Mouse (Mus musculus): ENCODE measurements around the gene Fkbp8.
"Not testable (repeated sequence)": the region's sequence is repeated elsewhere in the genome, so short reads cannot be mapped to it uniquely, and the experiment has no call there.

Fkbp8 gene

GRCm38 (mm10) chr8:70501820-70502529 lies 25.5 kb upstream of the Fkbp8 start:
- DNase-seq (ENCODE audit: low read depth, low spot score): no peak

GRCm38 (mm10) chr8:70502540-70502939 lies 25.0 kb upstream of the Fkbp8 start:
- no peak for DNase-seq (ENCODE audit: low read depth, low spot score)

- peak; percentile 74 for DNase-seq (ENCODE audit: low read depth, low spot score)
Observed at GRCm38 (mm10) chr8:70503062-70503750, 24.3 kb upstream of the Fkbp8 start.

- DNase-seq (ENCODE audit: low read depth, low spot score): peak; percentile 16
Observed at GRCm38 (mm10) chr8:70504291-70504716, 23.2 kb upstream of the Fkbp8 start.

- peak; percentile 74 for DNase-seq (ENCODE audit: low read depth, low spot score)
Observed at GRCm38 (mm10) chr8:70504851-70505250, 22.7 kb upstream of the Fkbp8 start.

GRCm38 (mm10) chr8:70505698-70506327 lies 21.7 kb upstream of the Fkbp8 start:
- no peak for DNase-seq (ENCODE audit: low read depth, low spot score)

DNA sequence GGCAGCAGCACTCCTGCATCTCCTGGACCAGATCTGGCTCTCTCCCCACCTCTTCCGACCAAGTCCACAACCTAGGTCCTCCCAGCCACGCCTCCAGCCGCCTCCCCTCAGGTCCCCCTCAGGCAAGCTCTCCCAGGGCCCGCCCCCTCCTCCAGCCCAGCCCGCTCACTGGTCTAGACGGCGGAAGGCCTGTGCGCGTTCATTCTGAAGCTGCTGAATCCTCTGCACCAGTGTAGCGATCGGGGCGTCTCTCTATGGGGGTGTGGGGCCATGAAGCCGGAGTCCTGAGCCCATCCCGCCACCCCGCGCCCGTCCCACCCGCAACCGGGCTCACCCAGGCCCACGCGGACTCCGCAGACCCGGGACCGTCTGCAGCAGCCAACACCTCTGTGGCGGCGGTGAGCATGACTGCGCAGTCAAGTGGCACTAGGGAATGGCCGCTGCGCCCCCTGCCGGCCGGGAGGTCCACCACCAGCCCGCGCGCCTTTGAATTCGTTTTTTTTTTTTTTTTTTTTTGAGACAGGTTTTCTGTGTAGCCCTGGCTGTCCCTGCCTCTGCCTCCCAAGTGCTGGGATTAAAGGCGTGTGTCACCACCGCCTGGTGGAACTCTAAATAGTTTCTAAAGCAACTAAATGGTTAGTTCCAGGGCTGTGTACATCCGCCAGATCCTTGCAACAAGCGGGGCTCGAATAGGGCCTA lies 21.0 kb upstream of the Fkbp8 start, which contains the start of gene Rex1bd:
Gene Rex1bd (minus strand): TSS at position 425 of the 699 bp plus-strand sequence.
- DNase-seq (ENCODE audit: low read depth, low spot score): peak; percentile 93

DNA sequence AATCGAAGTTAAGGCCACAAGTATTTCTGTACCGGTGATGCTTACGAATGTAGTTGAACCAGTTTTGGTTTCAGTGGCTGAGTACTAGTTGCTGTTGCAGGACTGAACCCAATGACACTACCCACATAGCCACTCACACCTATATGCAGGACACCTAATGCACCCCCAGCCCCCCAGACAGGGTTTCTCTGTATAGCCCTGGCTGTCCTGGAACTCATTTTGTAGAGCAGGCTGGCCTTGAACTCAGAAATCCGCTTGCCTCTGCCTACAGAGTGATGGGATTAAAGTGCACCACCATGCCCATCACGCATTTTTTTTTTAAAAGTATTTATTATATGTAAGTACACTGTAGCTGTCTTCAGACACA lies 20.5 kb upstream of the Fkbp8 start:
- DNase-seq (ENCODE audit: low read depth, low spot score): no peak

DNA sequence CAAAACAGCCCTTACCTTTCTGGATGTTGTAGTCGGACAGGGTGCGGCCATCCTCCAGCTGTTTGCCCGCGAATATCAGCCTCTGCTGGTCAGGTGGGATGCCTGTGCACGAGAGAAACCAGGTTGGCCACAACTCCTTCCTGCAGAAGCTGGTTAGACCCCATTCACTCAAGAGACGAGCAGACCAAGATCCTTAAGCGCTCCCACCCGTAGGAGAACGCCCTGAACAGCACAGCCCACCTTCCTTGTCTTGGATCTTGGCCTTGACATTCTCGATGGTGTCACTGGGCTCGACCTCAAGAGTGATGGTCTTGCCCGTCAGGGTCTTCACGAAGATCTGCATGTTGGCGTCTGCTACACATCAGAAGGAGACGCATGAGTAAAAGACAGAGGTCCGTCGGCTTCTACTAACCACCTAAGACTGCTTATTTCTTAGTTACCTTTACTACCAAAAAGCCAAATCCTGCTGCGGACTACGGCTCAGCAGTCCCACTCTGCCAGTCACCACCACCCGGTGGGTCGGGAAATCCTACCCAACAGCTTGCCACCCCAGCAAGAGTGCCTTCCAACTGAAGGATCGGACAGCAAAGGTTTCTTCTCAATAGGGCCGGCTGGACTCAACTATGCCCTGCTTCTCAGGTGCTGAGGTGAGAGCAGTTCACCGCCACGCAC lies 18.1 kb upstream of the Fkbp8 start:
- no peak for DNase-seq (ENCODE audit: low read depth, low spot score)

GRCm38 (mm10) chr8:70510228-70510915 lies 17.2 kb upstream of the Fkbp8 start, which contains the start of gene Uba52:
Uba52 (minus strand) TSS chr8:70510801.
- peak; percentile 98 for DNase-seq (ENCODE audit: low read depth, low spot score)

DNA sequence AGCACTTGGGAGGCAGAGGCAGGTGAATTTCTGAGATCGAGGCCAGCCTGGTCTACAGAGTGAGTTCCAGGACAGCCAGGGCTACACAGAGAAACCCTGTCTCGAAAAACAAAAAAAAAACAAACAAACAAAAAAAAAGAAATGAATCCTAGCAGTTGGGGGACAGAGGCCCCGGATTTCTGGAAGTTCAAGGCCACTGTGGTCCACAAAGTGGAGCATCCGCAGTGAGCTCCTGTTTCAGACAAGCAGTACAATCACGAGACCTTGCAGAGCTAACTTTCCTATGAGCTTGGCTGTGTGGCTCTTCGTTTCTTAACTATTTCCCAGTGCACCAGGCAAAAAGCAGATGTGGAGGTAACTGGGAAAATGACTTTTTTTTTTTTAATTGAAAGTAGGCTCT lies 16.4 kb upstream of the Fkbp8 start:
- DNase-seq (ENCODE audit: low read depth, low spot score): not testable (repeated sequence)

GRCm38 (mm10) chr8:70511770-70512169 lies 15.8 kb upstream of the Fkbp8 start:
- DNase-seq (ENCODE audit: low read depth, low spot score): peak; percentile 13

DNA sequence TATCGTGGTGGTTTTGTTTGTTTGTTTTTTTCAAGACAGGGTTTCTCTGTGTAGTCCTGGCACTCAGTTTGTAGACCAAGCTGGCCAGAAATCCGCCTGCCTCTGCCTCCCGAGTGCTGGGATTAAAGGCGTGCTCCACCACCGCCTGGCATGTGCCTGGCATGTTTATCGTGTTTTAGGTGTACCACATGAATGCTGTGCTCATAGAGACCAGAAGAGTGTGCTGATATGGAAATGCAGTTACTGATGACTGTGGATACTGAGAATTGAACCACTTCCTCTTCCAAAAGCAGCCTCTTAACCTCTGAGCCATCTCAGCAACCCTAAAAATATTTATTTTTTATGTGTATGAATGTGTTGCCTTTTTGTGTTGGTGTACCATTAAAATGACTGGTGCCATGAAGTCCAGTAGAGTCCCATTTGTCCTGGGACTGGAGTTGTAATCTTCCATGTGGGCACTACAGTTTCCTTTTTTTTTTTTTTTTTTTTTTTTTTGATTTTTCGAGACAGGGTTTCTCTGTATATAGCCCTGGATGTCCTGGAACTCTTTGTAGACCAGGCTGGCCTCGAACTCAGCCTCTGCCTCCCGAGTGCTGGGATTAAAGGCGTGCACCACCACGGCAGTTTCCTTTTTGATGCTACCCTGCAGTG lies 15.1 kb upstream of the Fkbp8 start:
- peak; percentile 44 for DNase-seq (ENCODE audit: low read depth, low spot score)

GRCm38 (mm10) chr8:70513441-70513840 lies 14.1 kb upstream of the Fkbp8 start:
- DNase-seq (ENCODE audit: low read depth, low spot score): no peak

GRCm38 (mm10) chr8:70517940-70518643 lies 9.4 kb upstream of the Fkbp8 start:
- no peak for DNase-seq (ENCODE audit: low read depth, low spot score)

DNA sequence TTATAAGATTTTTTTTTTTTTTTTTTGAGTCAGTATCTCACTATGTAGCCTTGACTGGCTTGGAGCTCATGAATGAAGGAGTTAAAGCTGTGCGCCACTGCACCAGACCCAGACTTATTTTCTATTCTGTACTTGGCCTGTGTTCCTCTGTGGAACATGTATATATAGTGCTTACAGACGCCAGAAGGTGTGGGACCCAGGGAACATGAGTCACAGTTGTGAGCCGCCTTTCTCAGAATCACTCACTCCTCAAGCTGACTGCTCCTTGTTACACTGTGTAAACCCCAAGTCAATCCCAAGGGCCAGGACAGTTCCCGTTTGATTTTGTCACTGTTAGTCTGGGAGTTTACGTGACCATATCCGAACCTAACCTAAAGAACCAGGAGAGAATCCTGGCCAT lies 8.5 kb upstream of the Fkbp8 start:
- no peak for DNase-seq (ENCODE audit: low read depth, low spot score)

DNA sequence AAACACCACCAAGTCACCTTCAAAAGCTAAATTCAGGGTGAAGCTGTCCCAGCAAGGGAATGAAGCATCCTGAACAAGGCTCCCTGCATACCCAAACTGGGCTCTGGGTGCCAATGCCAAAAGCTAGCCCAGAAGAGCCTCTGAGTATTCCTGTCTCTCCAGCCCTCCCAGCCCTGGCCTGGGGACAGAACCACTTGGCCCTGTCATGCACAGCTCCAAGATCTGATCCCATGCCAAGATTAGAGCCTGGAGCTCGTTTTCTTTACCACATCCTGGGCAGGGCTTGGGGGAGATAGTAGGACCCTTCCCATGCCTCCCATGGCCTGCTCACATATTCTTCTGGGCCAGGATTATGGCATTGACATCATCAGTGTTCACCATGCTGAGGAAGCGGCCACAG lies 7.9 kb upstream of the Fkbp8 start:
- no peak for DNase-seq (ENCODE audit: low read depth, low spot score)

- peak; percentile 98 for DNase-seq (ENCODE audit: low read depth, low spot score)
Observed at GRCm38 (mm10) chr8:70522592-70523403, 4.7 kb upstream of the Fkbp8 start.

DNA sequence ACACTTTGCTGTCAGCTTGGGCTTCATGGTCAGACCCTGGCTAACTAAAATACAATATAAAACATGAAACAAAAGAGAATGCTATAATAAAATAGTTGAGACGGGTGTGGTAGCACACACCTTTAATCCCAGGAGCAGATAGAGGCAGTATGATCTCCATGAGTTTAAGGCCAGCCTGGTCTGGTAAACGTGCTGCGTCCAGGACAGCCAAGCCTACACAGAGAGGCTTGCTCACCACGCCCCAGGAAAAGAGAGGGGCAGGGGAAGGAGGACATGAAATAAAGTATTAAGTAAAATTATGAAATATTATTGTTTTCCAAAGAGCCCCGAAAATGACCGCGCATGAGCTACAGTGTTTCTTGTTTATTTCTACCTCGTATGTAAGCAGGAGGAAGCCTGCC lies 413 bp upstream of the Fkbp8 start:
- DNase-seq (ENCODE audit: low read depth, low spot score): no peak
